Mouse (Mus musculus) liver, postnatal 0 days (tissue): ENCODE data around the gene Brca1.

Experiments used
- CTCF ChIP-seq: sonication (generic); IDR thresholded peaks from 2 replicates; pipeline ENCODE4 v1.5.1; 2016; ENCODE audit warnings: antibody characterized with exemption, low read depth
- EP300 ChIP-seq: IDR thresholded peaks from 2 replicates; pipeline ENCODE4 v1.6.1; 2016; ENCODE audit warnings: antibody characterized with exemption, low read depth, mild to moderate bottlenecking

DNA sequence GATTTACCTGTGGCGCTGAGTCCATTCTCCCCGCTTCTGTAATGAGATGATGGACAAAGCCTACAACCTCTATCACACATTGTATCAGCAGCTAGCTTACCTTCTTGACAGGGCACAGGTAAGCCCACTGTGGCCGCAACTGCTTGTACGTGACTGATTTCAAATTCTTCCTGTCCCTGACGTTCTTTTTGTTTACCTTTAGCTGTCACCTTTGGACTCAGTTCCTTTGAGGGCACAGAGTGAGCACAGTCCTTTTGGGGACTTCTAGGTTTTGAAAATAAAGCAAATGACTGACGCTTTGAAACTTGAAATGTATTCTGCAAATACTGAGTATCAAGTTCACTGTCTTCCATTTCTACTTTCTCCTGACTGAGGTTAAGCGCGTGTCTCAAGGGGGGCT, 27.3 kb downstream of the Brca1 start:
- TF ChIP-seq CTCF (no peak), EP300 (no peak)
